Mouse (Mus musculus): ENCODE results near the gene Khnyn. TPM values are rescaled to one million over a fixed set of nuclear protein-coding genes. Genes with fewer than 3 reads are reported as not detected.

The Khnyn gene
- polyA plus RNA-seq, 1 experiment from 2014 or later = 38.8 TPM

- H3K4me3 ChIP-seq = no peak overlapping the region
- no peak for DNase-seq (ENCODE audit: low spot score)
- H3K27me3 ChIP-seq (ENCODE audit: low read depth, poor library complexity, severe bottlenecking) = no peaks in the 10 kb centered on the region
- H3K27ac ChIP-seq = no peak overlapping the region
- 41% methylated on average over 1 of the region's 1 CpGs for WGBS
- peaks cover 54% of the 10 kb centered on the region for H3K4me1 ChIP-seq
- no peaks in the 10 kb centered on the region for H3K9me3 ChIP-seq (replicated peaks)
- no peaks in the 10 kb centered on the region for H3K36me3 ChIP-seq
These were observed 5.1 kb upstream of the Khnyn start for GRCm38 (mm10) chr14:55879623-55880022.

- Histone ChIP-seq H3K4me3 (no peak overlapping the region), H3K36me3 (peaks cover under 1% of the 10 kb centered on the region; the same call in 1 of the 2 replicates), H3K9me3 (replicated peaks) (no peaks in the 10 kb centered on the region), H3K27me3 (ENCODE audit: low read depth, poor library complexity, severe bottlenecking) (no peaks in the 10 kb centered on the region), H3K27ac (no peak overlapping the region), H3K4me1 (peaks cover 62% of the 10 kb centered on the region)
- DNase-seq (ENCODE audit: low spot score) = no peak
- WGBS = 87% methylated on average over 8 of the region's 8 CpGs
These were observed 3.8 kb upstream of the Khnyn start for GRCm38 (mm10) chr14:55880982-55881381.

- Histone ChIP-seq H3K4me1 (peaks cover 70% of the 10 kb centered on the region), H3K36me3 (peaks cover 12% of the 10 kb centered on the region), H3K9me3 (replicated peaks) (no peaks in the 10 kb centered on the region), H3K4me3 (no peak overlapping the region), H3K27me3 (ENCODE audit: low read depth, poor library complexity, severe bottlenecking) (no peaks in the 10 kb centered on the region), H3K27ac (peak overlapping the region; percentile 94)
- WGBS = 57% methylated on average over 6 of the region's 6 CpGs
- no peak for DNase-seq (ENCODE audit: low spot score)
These were observed 2.5 kb upstream of the Khnyn start for GRCm38 (mm10) chr14:55882171-55882641.

GRCm38 (mm10) chr14:55883149-55883661 is 1.5 kb upstream of the Khnyn start:
- H3K4me1 ChIP-seq = peaks cover 61% of the 10 kb centered on the region
- 93% methylated on average over 13 of the region's 13 CpGs for WGBS
- H3K4me3 ChIP-seq = no peak overlapping the region
- no peak for DNase-seq (ENCODE audit: low spot score)
- no peaks in the 10 kb centered on the region for H3K27me3 ChIP-seq (ENCODE audit: low read depth, poor library complexity, severe bottlenecking)
- H3K9me3 ChIP-seq (replicated peaks) = no peaks in the 10 kb centered on the region
- H3K36me3 ChIP-seq = peaks cover 22% of the 10 kb centered on the region
- peak overlapping the region; percentile 94 for H3K27ac ChIP-seq

GRCm38 (mm10) chr14:55883663-55884062 is 1.1 kb upstream of the Khnyn start:
- H3K27me3 ChIP-seq (ENCODE audit: low read depth, poor library complexity, severe bottlenecking) = no peaks in the 10 kb centered on the region
- H3K4me1 ChIP-seq = peaks cover 57% of the 10 kb centered on the region
- no peak overlapping the region for H3K4me3 ChIP-seq
- H3K36me3 ChIP-seq = peaks cover 27% of the 10 kb centered on the region
- DNase-seq (ENCODE audit: low spot score) = no peak
- H3K27ac ChIP-seq = peak overlapping the region; percentile 94
- 92% methylated on average over 12 of the region's 12 CpGs for WGBS
- H3K9me3 ChIP-seq (replicated peaks) = no peaks in the 10 kb centered on the region

- peaks cover 32% of the 10 kb centered on the region for H3K36me3 ChIP-seq
- no peaks in the 10 kb centered on the region for H3K9me3 ChIP-seq (replicated peaks)
- WGBS = 37% methylated on average over 4 of the region's 4 CpGs
- peak within 1 kb of the TSS; percentile 94 for H3K27ac ChIP-seq
- no peaks in the 10 kb centered on the region for H3K27me3 ChIP-seq (ENCODE audit: low read depth, poor library complexity, severe bottlenecking)
- H3K4me3 ChIP-seq = peak within 1 kb of the TSS; percentile 81
- DNase-seq (ENCODE audit: low spot score) = no peak
- peaks cover 53% of the 10 kb centered on the region for H3K4me1 ChIP-seq
These were observed 581 bp upstream of the Khnyn start, which contains the start of gene Cbln3 for GRCm38 (mm10) chr14:55884166-55884565. Gene Cbln3, minus strand, starts transcription at chr14:55884392.

GRCm38 (mm10) chr14:55885114-55885790 is 505 bp downstream of the Khnyn start:
- no peaks in the 10 kb centered on the region for H3K27me3 ChIP-seq (ENCODE audit: low read depth, poor library complexity, severe bottlenecking)
- H3K4me1 ChIP-seq = peaks cover 53% of the 10 kb centered on the region
- 0% methylated on average over 27 of the region's 30 CpGs for WGBS
- peak overlapping the region; percentile 81 for H3K4me3 ChIP-seq
- DNase-seq (ENCODE audit: low spot score) = no peak
- peak overlapping the region; percentile 94 for H3K27ac ChIP-seq
- no peaks in the 10 kb centered on the region for H3K9me3 ChIP-seq (replicated peaks)
- H3K36me3 ChIP-seq = peaks cover 43% of the 10 kb centered on the region

- Histone ChIP-seq H3K27me3 (ENCODE audit: low read depth, poor library complexity, severe bottlenecking) (no peaks in the 10 kb centered on the region), H3K9me3 (replicated peaks) (no peaks in the 10 kb centered on the region), H3K4me3 (peak overlapping the region; percentile 81), H3K4me1 (peaks cover 53% of the 10 kb centered on the region), H3K27ac (peak overlapping the region; percentile 94), H3K36me3 (peaks cover 49% of the 10 kb centered on the region)
- 8% methylated on average over 16 of the region's 16 CpGs for WGBS
- DNase-seq (ENCODE audit: low spot score) = no peak
These were observed 1.1 kb downstream of the Khnyn start for GRCm38 (mm10) chr14:55885791-55886271.

GRCm38 (mm10) chr14:55886571-55887382 is 2.0 kb downstream of the Khnyn start:
- Histone ChIP-seq H3K36me3 (peaks cover 58% of the 10 kb centered on the region), H3K9me3 (replicated peaks) (no peaks in the 10 kb centered on the region), H3K4me1 (peaks cover 53% of the 10 kb centered on the region), H3K27me3 (ENCODE audit: low read depth, poor library complexity, severe bottlenecking) (no peaks in the 10 kb centered on the region), H3K4me3 (peak overlapping the region; percentile 81; the same call in 1 of the 2 replicates), H3K27ac (no peak overlapping the region)
- WGBS = 86% methylated on average over 24 of the region's 24 CpGs
- no peak for DNase-seq (ENCODE audit: low spot score)

GRCm38 (mm10) chr14:55897671-55898070 is 12.9 kb downstream of the Khnyn start:
- Histone ChIP-seq H3K4me1 (peaks cover 24% of the 10 kb centered on the region), H3K9me3 (replicated peaks) (no peaks in the 10 kb centered on the region), H3K27ac (no peak overlapping the region), H3K4me3 (no peak overlapping the region), H3K36me3 (peaks cover 58% of the 10 kb centered on the region), H3K27me3 (ENCODE audit: low read depth, poor library complexity, severe bottlenecking) (no peaks in the 10 kb centered on the region)
- DNase-seq (ENCODE audit: low spot score) = no peak
- WGBS = 92% methylated on average over 12 of the region's 12 CpGs

- peak overlapping the region; percentile 62 for H3K4me3 ChIP-seq
- 88% methylated on average over 7 of the region's 7 CpGs for WGBS
These were observed 14.2 kb downstream of the Khnyn start for GRCm38 (mm10) chr14:55898947-55899346.

GRCm38 (mm10) chr14:55899701-55900413 is 15.1 kb downstream of the Khnyn start, which contains the start of gene Sdr39u1:
Gene Sdr39u1, minus strand, starts transcription at chr14:55900293.
- H3K9me3 ChIP-seq (replicated peaks) = no peaks in the 10 kb centered on the region
- no peaks in the 10 kb centered on the region for H3K27me3 ChIP-seq (ENCODE audit: low read depth, poor library complexity, severe bottlenecking)
- H3K27ac ChIP-seq = peak within 1 kb of the TSS; percentile 88
- DNase-seq (ENCODE audit: low spot score) = peak; percentile 90
- H3K4me1 ChIP-seq = peaks cover 24% of the 10 kb centered on the region
- H3K36me3 ChIP-seq = peaks cover 36% of the 10 kb centered on the region
- H3K4me3 ChIP-seq = peak within 1 kb of the TSS; percentile 62
- WGBS = 2% methylated on average over 39 of the region's 39 CpGs

More at GRCm38 (mm10) chr14:55898947-55899346, 14.2 kb downstream of the Khnyn start:
- Histone ChIP-seq H3K27ac (peak overlapping the region; percentile 88; the same call in 1 of the 2 replicates), H3K27me3 (ENCODE audit: low read depth, poor library complexity, severe bottlenecking) (no peaks in the 10 kb centered on the region), H3K4me1 (peaks cover 24% of the 10 kb centered on the region), H3K9me3 (replicated peaks) (no peaks in the 10 kb centered on the region), H3K36me3 (peaks cover 45% of the 10 kb centered on the region)
- no peak for DNase-seq (ENCODE audit: low spot score)
